Mouse (Mus musculus) heart, postnatal 36 days (tissue): ENCODE data around the gene Iars2. TPM values are rescaled to one million over a fixed set of nuclear protein-coding genes. Genes with fewer than 3 reads are reported as not detected.
"Not testable (repeated sequence)": the region's sequence is repeated elsewhere in the genome, so short reads cannot be mapped to it uniquely, and the experiment has no call there.

Source experiments
- DNase-seq, 2 experiments: peaks; one replicate each; pipeline ENCODE4 v3.0.0; 2021 to 2022
- intact Hi-C: fragments of 180-260 bp; cut with DNase I; formaldehyde crosslinking; loops from one replicate; pipeline ENCODE4 v1.15.1; 2025
- total RNA-seq, 2 experiments: library from RNA; stranded (reverse); gene quantifications; 2 replicates each; pipeline ENCODE4 v1.2.3; 2021

The Iars2 gene
- total RNA-seq, 2 experiments from 2014 or later = 81.2 to 83.4 TPM

DNA sequence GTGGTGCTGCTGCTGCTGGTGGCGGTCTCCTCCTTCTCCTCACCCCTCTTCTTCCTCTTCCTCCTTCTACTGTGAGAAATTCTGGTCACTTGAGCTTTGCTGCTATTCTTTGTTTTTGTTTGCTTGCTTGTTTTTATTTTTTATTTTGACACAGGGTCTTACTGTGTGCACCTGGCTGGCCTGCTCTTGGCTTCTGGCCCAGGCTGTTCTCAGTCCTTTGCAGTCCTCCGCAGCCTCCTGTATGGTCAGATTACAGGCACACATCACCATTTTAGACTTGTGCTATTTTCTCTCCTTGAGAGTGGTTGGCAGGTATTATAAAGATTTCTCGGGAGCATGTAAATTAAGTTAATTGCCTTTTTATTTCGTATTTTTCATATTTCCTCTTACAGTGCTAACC lies 4.9 kb upstream of the Iars2 start:
- DNase-seq = no peak
- intact Hi-C loops = no loop called here

DNA sequence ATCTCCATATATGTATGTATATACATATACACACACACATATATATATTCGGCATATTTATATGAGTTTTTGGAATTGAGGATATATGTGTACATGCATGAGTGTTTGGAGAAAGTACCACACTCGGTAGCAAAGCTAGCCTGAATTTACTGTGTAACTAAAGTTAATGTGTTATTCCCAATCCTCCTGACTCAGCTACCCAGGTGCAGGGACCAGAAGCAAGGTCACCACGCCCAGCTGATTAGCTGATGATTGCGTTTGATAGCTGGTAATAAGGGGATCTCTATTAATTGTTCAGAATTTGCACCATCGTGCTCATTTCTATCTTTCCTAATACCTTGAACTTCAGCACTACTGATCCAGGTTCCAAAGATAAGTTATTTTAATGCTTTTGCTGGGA lies 4.5 kb upstream of the Iars2 start:
- intact Hi-C loops = no loop called here

DNA sequence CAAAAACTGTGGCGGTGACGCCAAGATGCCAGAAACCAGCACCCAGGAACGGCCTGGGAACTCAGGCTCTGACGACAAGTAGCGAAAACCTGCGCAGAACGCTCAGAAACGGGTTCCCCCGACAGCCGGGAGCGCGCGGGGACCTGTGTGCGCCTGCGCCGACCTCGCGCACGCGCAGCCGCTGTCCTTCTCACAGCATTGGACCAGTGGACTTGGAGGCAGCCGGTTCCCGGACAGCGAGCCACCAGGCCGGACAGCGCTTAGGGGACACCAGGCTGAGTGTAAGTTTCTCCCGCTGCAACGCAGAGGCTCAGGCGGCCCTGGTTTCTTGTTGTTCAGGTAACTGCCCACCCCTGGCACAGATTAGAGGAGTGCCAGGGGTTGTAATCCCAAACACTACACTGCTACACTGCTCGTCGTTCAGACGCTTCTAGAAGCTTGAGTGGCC lies 2.8 kb upstream of the Iars2 start, which contains the start of gene Bpnt1:
Gene Bpnt1, plus strand, starts transcription at position 167 of the 448 bp plus-strand sequence.
- DNase-seq = peak; percentile 88 to 90
- intact Hi-C loops = no loop called here

More for the DNA sequence above, 4.5 kb upstream of the Iars2 start:
- no peak for DNase-seq

DNA sequence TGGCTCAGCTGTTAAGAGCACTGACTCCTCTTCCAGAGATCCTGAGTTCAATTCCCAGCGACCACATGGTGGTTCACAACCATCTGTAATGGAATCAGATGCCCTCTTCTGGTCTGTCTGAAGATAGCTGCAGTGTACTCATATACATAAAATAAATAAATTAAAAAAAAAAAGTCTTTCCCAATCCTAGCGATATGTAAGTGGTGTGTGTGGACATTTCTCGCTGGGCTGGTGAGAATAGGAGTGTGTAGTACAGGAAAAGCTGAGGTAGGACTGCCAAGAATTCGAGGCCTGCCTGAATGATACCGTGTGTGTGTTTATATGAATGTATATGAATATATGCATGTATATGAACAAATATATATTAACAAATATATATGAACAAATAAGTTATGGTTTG lies 2.2 kb upstream of the Iars2 start:
- DNase-seq = no peak
- intact Hi-C loops = no loop called here

DNA sequence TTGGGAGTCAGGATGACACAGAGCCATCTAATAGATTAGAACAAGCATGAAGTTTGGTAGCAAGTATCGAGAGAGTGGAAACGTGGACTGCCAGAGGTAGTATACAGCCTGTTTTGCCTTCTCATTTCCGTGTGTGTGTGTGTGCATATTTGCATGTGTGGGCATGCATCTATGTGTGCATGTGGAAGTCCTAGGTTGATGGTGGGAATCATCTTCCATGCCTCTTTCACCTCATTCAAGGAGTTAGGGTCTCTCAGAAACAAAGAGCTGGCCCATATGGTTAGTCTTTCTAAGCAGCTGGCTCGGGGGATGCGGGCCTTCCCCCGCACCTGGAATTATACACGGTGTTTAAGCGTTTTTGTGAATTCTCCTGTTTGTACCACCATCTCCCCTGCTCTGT lies 655 bp upstream of the Iars2 start:
- intact Hi-C loops = loop anchor here (2.0 to 5.0 kb wide), 2 partner anchors 33 to 123 kb away; partner anchors contain the start of gene Eprs

DNA sequence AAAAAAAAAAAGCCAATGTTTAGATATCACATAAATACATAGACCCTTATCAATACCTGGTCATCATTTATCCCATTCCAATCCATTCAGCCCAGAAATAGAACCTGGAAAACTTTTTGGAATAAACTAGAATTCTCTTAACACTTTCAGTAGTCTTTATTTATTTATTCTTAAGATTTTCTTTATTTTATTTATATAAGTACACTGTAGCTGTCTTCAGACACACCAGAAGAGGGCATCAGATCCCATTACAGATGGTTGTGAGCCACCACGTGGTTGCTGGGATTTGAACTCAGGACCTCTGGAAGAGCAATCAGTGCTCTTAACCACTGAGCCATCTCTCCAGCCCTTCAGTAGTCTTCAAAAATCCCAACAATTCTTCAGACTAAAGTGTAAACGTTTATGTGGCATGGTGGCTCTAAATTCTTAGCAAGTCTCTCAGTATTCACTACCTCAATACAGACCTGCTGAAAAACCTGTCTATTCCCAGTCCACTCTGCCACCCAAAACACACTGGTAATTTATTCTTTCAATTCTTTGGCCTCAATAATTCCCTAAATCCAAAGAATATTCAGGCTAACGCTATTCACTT lies 1.3 kb downstream of the Iars2 start:
- intact Hi-C loops = loop anchor here (2.0 to 5.0 kb wide), 2 partner anchors 35 to 121 kb away; partner anchors contain the start of gene Eprs
- not testable (repeated sequence) for DNase-seq

More for the DNA sequence above, 655 bp upstream of the Iars2 start:
- no peak for DNase-seq

DNA sequence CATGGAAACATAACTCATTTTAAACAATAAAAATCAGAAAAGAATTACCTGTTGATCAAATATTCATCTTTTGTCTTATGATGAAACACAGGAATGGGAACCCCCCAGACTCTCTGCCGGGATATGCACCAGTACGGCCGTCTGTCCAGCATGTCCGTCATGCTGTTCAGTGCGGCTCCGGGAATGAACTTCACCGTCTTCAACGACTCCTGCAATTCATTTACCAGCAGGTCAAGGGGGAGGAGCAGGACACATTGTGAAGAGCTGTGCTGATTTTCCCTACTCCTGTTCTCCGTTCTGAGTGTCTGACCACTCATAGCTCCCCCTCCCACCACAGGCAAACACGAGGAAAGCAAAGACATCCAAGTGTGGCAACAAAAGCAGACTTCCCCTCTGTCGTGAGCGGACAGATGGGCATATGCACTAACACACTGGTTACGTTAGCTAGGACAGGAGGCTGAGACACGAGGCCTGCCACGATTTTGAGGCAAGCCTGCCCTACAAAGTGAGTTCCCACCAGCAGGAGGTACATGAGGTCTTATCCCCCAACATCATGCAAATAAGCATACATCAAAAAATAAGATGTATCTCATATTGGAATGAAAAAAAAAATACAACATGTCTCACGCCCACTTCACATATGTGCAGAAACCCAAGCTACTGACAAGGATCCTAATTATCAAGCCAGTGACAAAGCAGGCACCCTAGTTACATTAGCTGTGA lies 13.2 kb downstream of the Iars2 start:
- DNase-seq = no peak
- intact Hi-C loops = no loop called here

- intact Hi-C loops = no loop called here
- DNase-seq = no peak
These were observed 14.7 kb downstream of the Iars2 start for GRCm38 (mm10) chr1:185314546-185314945.

DNA sequence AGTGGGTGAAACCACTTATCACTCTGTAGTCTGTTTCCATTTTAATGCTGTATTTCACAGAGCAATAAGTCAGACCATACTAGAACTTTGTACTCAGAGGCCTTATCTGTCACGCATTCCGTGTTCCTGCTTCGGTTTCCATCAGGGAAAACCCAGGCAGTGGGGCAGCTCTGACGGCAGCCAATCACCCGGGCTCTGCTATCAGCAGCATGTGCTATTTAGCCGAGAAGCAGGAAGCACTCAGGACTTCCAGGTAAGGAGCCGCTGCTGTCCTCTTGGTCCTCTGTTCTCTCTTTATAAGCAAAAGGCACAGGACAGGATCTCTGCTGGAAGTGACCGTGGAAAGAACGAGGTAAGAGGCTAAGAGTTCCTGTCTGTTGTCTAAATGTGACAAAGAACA lies 17.2 kb downstream of the Iars2 start:
- DNase-seq = no peak
- intact Hi-C loops = no loop called here

GRCm38 (mm10) chr1:185308908-185309307 lies 20.3 kb downstream of the Iars2 start:
- peak in 1 of 2 experiments; percentile 28 for DNase-seq
- intact Hi-C loops = no loop called here

DNA sequence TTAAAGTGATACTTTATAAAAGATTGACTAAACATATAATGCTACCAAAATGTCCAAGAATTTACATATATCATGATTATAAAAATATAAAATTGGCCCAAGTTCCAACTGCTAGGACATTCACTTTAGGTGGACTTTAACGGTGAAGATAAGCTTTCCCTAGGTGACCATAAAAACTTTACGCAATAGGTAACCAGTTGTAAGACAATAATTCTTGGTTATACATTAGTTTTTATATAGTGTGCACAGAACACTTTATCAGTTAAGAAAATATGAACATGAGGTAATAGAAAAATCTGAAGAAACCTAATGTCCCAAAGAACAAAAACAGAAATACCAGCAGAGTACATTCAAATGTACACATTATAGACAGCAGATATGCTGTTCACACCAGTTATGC lies 20.9 kb downstream of the Iars2 start:
- intact Hi-C loops = no loop called here
- DNase-seq = no peak

DNA sequence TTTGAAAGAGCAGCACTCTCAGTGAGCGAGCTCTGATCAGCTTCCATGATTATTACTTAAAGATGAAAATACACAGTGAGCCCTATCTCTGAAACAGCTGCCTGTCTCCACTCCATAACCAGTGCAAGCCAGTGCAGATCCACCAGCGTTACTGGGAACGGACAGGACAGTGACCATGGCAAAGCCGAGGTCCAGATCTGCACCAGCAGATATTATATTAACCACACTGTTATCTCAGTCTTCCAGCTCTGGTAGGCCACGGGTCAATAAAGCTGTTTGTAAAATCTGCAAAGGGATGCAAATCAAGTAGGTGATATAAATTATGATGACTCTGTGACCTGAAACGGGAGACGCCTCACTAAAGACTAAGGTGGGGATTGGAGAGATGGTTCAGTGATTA lies 21.6 kb downstream of the Iars2 start:
- DNase-seq = no peak
- intact Hi-C loops = no loop called here

- DNase-seq = no peak
- intact Hi-C loops = no loop called here
These were observed 22.4 kb downstream of the Iars2 start for GRCm38 (mm10) chr1:185306836-185307235.

DNA sequence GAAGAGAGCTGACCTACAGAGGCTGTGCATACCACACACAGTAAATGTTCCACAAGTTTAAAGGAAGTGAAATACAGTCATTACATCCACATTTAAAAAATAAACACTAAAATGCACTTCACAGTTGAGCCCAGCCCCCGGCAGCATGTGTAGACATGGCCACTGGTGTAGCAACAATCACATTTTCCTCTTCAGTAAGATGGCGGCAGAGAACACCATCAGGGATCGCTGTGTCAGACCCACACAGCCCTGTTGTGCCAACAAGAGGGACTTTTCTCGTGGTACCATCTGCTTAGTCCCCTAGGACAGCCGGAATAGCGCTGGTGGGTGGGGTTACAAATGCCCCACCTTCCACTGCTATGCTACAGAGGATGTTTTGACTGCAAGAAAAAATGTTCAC lies 26.4 kb downstream of the Iars2 start:
- intact Hi-C loops = no loop called here
- no peak for DNase-seq

GRCm38 (mm10) chr1:185298496-185298895 lies 30.7 kb downstream of the Iars2 start:
- intact Hi-C loops = no loop called here

DNA sequence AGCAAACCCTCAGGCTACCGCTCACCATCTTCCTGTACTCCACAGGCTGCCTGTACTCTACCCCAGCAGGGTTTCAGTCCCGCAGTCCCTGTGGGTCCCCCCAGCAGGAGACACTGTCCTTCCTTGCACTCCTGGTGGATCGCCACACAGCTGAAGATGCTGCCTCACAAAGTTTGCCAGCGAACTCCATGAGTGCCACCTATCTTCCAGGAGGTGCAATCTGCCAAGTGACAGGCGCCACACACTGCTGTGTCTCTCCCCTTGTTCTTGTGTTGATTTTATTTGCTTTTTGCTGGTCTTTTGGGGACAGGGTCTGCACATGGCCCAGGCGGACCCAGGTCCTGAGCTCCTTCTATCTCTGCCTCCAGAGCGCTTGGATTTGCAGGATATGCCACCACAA lies 32.3 kb downstream of the Iars2 start:
- DNase-seq = no peak
- intact Hi-C loops = no loop called here

More at GRCm38 (mm10) chr1:185298496-185298895, 30.7 kb downstream of the Iars2 start:
- DNase-seq = no peak

GRCm38 (mm10) chr1:185292646-185293360 lies 36.4 kb downstream of the Iars2 start:
- DNase-seq = no peak
- intact Hi-C loops = no loop called here

- DNase-seq = no peak
- intact Hi-C loops = no loop called here
These were observed 37.9 kb downstream of the Iars2 start for GRCm38 (mm10) chr1:185291336-185291735.

GRCm38 (mm10) chr1:185289231-185289630 lies 40.0 kb downstream of the Iars2 start:
- DNase-seq = no peak
- intact Hi-C loops = no loop called here

- intact Hi-C loops = no loop called here
- no peak for DNase-seq
These were observed 42.1 kb downstream of the Iars2 start for GRCm38 (mm10) chr1:185287066-185287465.

DNA sequence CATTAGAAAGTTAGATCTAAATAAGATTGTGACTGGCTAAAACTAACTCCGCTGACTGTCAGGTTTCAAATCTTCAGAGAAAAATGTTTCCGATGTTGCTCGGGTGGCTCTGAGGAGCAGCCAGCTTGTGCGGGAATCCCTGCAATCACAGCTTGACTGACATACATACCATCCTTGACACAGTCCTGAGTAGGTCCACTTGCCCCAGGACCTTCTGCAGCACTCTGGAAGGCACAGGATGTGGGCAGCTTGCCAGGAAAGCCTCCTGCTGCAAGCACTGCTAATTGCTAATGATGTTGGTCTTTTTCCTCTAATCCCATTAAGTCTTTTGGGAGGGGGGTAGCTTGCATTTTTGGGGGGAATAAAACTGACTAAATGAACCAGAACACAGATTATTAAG lies 44.0 kb downstream of the Iars2 start:
- peak; percentile 62 to 68 for DNase-seq
- intact Hi-C loops = no loop called here
